Mouse (Mus musculus): ENCODE results near the gene Ccnjl.

Ccnjl gene

DNA sequence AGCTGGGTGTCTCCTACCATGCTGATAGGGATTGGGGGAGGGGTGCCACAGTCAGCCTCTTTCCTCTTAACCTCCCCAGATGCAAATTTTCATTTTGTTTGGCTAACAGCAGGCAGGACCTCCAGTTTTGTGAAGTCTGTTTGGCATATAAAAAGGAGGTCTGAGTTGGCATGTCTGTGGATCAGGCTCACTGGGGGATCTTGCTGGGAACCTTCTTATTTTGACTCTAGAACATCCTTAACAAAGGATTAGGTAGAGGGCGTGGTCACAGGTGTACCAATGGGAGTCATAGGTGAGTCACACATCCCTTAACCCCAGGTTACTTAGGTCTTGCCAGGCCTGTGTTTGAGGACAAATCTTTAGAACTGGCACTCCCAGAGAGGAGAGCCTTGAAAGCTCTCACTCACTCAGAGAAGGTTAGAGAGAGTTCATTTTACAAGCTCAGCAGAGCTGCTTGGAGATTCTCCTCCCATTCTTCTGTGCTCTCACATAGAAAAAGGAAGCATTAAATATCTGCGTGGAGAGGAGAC lies 15.9 kb upstream of the Ccnjl start:
- CTCF ChIA-PET = interaction anchor here in 2 of 4 experiments (1.0 to 2.9 kb wide), 5 partner anchors 18 to 87 kb away, joined by 3 to 15 read pairs (median 3); partner anchors contain the start of gene Pttg1 (in 1 of the 2)
- POLR2A ChIA-PET = interaction anchor here in 3 of 4 experiments (0.7 to 2.1 kb wide), 4 partner anchors 14 to 65 kb away, joined by 3 to 11 read pairs (median 4); no protein-coding TSS in a partner anchor

DNA sequence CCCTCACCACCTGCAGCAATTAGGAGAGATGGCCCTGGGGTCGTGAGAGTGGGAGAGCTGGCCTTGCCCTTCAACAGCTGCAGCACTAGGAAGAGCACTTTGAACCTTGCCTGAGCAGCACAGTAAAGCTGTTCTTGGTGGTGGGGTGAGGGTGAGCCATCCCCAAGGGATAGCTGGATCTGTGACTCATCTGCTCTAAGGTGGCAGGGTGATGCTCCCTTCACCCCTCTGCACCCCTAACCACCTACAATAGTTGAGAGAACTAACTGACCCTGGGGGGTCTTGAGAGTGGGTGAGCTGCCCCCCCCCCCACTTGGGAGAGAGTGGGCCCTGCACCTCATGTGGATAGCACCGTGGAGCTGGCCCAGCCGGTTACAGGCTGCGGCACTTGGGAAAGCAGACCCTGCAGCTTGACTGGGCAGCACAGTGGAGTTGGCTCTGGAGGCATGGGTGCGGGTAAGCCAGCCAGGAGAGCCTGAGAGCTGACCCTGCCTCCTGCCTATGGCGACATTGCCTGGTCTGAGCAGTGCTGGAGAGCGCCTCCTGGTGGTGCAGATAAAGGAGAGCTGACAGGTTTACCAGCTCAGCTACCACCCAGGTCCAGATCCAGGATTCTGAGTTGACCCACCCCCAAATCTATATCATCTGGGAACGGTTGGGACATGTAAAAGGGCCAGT lies 12.1 kb upstream of the Ccnjl start:
- CTCF ChIA-PET = interaction anchor here (0.5 to 2.6 kb wide), 117 partner anchors 8 to 1787 kb away, joined by 3 to 70 read pairs (median 4); partner anchors contain the start of genes Ccnjl (in 4 of the 4), 4933415A04Rik (in 1 of the 4), Fabp6 (in 1 of the 4) and Il12b (in 1 of the 4)
- POLR2A ChIA-PET = interaction anchor here (0.5 to 2.3 kb wide), 18 partner anchors 8 to 1261 kb away, joined by 3 to 18 read pairs (median 4); partner anchors contain the start of genes Ccnjl (in 1 of the 4) and Pttg1 (in 1 of the 4)

DNA sequence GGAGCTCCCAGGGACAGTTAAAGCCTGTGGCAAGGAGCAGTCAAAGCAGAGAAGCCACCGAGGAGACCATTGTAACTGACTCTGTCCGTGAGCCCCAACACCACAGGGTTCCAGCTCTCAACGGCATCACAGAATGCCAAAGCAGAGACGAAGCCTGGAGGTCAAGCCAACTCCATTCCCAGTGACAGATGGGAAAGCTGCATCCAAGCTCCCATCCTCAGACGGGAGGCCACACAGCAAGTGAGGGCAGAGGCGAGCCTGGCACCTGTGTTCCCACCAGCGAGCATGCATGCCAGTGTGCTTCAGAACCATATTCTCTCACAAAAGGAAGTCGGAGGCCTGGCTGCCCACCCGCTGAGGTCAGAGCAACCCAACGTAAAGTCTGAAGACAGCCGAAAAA lies 10.9 kb upstream of the Ccnjl start:
- POLR2A ChIA-PET = interaction anchor here in 1 of 4 experiments (2.3 kb wide), 1 partner anchor 21 kb away, joined by 13 read pairs; no protein-coding TSS in a partner anchor
- CTCF ChIA-PET = interaction anchor here (0.6 to 2.5 kb wide), 22 partner anchors 8 to 592 kb away, joined by 3 to 52 read pairs (median 8); partner anchors contain the start of gene Ccnjl (in 4 of the 4)

DNA sequence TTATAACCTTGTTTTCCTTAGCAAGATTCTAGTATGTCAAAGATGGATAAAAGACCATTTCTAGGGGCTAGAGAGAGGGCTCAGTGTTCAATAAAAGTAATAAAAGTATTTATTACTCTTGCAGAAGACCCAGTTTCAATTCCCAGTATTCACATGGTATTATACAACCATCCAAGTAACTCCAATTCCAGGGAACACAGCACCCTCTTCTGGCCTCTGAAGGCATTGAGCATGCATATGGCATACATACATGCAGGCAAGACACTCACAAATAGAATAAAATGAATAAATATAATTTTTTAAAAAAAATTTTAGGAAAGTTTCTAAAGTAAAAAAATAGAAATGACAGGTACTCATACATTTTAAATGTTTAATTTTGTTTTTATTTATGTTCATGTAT lies 10.5 kb upstream of the Ccnjl start:
- POLR2A ChIA-PET = interaction anchor here in 1 of 4 experiments (2.3 kb wide), 1 partner anchor 22 kb away, joined by 13 read pairs; no protein-coding TSS in a partner anchor
- CTCF ChIA-PET = interaction anchor here in 3 of 4 experiments (1.8 to 2.5 kb wide), 6 partner anchors 8 to 57 kb away, joined by 5 to 52 read pairs (median 18); partner anchors contain the start of gene Ccnjl (in 1 of the 3)

DNA sequence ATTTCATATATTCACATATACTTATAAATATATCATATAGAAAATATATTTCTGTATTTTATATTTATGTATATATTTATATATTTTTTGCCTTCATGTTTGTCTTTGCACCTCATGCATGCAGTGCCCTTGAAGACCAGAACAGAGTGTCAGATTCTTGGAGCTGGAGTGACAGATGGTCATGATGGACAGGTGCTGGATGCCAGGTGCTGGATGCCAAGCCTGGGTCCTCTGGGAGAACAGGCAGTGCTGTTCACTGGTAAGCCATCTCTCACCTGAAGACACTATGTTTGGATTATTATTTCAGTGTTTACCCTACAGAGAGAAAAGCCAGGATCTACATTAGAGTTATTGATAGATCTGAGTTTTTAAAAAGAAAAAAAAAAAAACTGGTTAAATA lies 9.8 kb upstream of the Ccnjl start:
- ChIA-PET POLR2A (no interaction called here), CTCF (interaction anchor here in 1 of 4 experiments (0.7 kb wide), 1 partner anchor 12 kb away, joined by 4 read pairs; no protein-coding TSS in a partner anchor)

DNA sequence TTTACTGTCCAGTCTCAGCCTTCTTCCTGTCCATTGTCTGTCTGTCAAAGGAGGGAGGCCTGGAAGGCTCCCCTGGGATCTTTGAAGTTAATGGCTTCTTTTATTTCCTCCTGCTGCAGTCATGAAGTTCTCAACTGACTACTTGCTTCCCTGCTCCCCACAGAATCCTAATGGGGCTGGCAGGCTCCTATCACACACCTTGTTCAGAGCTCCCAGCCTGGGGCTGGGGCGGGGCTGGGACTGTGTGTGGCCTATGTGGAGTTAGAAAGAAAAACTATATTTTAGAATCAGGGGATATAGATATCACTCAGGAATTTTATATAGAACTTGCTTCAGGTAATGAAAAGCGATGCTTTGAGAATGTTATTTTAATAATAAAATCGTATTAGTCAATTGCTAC lies 8.1 kb upstream of the Ccnjl start:
- POLR2A ChIA-PET = interaction anchor here in 1 of 4 experiments (1.1 to 1.8 kb wide), 2 partner anchors 12 to 23 kb away, joined by 3 to 5 read pairs; no protein-coding TSS in a partner anchor
- CTCF ChIA-PET = interaction anchor here in 1 of 4 experiments (1.0 kb wide), 1 partner anchor 40 kb away, joined by 5 read pairs; no protein-coding TSS in a partner anchor

DNA sequence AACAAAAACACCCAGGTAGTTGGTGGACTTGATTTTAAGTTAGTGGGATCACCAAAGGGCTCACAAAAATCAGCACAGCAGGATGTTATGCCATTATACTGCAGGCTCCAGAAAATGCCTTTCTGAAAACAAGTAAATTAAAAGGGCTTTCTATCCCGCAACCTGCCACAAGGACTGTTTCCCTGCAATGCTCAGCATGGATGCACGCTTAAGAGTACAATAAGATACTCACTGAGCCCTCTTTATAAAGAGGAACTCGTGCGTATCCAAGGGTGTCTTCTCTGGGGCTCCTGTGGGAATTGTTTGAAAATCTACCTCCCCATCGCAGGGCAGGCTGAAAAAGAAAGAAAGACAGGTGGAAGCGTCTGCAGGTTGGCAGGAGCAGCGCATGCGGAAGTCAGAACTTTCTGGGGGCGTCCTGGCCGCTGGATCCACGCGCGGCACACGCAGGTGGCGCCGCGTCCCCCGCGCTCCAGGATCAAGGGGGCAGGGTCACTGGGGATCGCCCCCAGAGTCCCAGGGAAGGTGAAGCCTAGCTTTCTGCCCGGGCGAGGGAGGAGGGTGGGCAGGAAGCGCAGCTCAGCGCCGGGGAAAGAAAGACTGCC lies 404 bp upstream of the Ccnjl start:
- ChIA-PET CTCF (interaction anchor here (0.7 to 3.5 kb wide), 8 partner anchors 9 to 58 kb away, joined by 3 to 21 read pairs (median 6); no protein-coding TSS in a partner anchor), POLR2A (interaction anchor here in 3 of 4 experiments (0.7 to 2.2 kb wide), 8 partner anchors 12 to 102 kb away, joined by 3 to 8 read pairs (median 4); partner anchors contain the start of gene Pttg1 (in 1 of the 3))

DNA sequence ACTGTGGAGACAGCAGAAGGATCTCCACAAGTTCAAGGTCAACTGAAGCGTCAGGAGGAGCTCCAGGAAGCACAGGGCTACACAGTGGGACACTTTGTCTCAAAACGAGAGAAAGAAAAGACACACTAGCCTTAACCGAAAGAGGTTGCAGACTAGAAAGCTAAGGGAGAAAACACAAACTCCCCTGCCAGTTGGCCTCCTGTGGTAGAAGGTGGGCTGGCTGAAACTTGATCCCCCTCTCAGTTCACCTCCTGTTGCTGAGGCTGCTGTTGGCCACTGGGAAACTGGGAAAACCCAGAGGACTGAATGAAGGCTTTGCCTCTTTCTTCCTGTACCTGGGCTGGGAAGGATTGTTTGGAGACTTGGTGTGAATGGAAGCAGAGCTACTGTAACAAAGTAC lies 1.5 kb downstream of the Ccnjl start:
- CTCF ChIA-PET = interaction anchor here in 3 of 4 experiments (0.6 to 3.5 kb wide), 5 partner anchors 11 to 76 kb away, joined by 3 to 21 read pairs (median 7); no protein-coding TSS in a partner anchor
- POLR2A ChIA-PET = interaction anchor here in 3 of 4 experiments (0.7 to 2.7 kb wide), 9 partner anchors 10 to 110 kb away, joined by 3 to 10 read pairs (median 4); partner anchors contain the start of gene Pttg1 (in 1 of the 3)

DNA sequence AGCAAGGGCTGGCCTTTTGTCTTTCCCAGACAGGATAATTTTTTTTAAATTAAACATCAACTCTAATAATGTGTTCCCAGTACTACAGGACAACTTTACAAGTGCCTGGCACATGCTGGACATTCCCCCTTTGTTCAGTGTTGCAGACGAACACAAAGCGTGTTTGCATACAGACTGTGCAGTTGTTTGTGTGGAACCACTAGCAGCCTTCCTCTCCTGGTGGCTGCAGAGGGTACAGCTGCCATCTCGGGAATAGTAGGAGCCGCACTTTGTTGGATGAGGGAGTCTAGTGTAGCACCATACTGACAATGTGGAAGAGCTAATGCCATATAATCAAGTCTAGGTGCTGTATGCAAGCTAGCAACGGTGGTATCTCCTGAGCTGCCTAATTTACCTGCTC lies 3.0 kb downstream of the Ccnjl start:
- CTCF ChIA-PET = interaction anchor here in 3 of 4 experiments (0.7 to 1.6 kb wide), 7 partner anchors 15 to 54 kb away, joined by 3 to 5 read pairs (median 4); no protein-coding TSS in a partner anchor

DNA sequence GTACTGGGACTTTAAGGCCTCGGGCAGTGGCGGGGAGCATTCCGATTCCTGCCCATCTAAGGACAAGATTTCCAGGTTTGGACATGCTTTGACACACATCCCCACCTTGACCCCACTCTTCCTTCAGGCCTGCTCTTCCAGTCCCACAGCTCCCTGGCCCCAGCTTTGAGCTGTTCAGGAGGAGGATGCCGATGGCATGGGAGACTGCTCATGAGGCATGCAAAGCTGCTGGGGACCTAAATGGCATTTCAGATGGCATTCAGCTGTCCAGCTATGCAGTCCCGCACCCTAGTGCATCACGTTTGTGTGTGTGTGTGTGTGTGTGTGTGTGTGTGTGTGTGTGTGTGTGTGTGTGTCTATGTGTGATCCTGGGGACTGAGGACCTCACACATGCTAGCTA lies 8.5 kb downstream of the Ccnjl start:
- POLR2A ChIA-PET = interaction anchor here in 2 of 4 experiments (0.6 to 1.2 kb wide), 3 partner anchors 9 to 112 kb away, joined by 3 to 4 read pairs (median 3); no protein-coding TSS in a partner anchor
- CTCF ChIA-PET = interaction anchor here in 2 of 4 experiments (1.1 to 1.9 kb wide), 4 partner anchors 8 to 21 kb away, joined by 3 to 6 read pairs (median 4); partner anchors contain the start of gene Ccnjl (in 1 of the 2)

More for the DNA sequence above, 3.0 kb downstream of the Ccnjl start:
- POLR2A ChIA-PET = interaction anchor here in 2 of 4 experiments (0.6 to 2.7 kb wide), 4 partner anchors 12 to 39 kb away, joined by 4 to 10 read pairs (median 4); no protein-coding TSS in a partner anchor

DNA sequence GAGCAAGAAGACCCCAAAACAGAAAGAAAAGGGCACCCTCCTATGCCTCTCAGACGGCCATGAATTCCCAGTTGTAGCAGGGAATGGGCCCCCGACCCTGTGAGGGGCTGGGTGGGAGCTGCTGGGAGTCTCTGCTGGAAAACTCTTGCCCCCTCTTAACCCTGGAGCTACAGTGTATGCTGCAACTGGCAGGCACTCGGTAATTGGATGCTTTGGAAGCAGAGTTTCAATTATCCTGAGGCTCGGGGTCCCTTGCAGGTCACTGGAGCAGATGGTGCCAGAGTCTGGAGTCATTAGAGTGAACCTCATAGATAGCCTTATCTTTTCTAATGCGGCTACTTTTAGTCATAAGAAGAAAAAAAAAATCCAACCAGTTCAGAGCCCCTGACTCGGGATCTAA lies 11.3 kb downstream of the Ccnjl start:
- ChIA-PET POLR2A (interaction anchor here in 2 of 4 experiments (0.7 to 2.3 kb wide), 4 partner anchors 10 to 984 kb away, joined by 4 to 8 read pairs (median 4); partner anchors contain the start of gene Ccnjl (in 2 of the 2)), CTCF (interaction anchor here in 2 of 4 experiments (0.6 to 1.6 kb wide), 3 partner anchors 23 to 223 kb away, joined by 3 to 4 read pairs (median 3); no protein-coding TSS in a partner anchor)

DNA sequence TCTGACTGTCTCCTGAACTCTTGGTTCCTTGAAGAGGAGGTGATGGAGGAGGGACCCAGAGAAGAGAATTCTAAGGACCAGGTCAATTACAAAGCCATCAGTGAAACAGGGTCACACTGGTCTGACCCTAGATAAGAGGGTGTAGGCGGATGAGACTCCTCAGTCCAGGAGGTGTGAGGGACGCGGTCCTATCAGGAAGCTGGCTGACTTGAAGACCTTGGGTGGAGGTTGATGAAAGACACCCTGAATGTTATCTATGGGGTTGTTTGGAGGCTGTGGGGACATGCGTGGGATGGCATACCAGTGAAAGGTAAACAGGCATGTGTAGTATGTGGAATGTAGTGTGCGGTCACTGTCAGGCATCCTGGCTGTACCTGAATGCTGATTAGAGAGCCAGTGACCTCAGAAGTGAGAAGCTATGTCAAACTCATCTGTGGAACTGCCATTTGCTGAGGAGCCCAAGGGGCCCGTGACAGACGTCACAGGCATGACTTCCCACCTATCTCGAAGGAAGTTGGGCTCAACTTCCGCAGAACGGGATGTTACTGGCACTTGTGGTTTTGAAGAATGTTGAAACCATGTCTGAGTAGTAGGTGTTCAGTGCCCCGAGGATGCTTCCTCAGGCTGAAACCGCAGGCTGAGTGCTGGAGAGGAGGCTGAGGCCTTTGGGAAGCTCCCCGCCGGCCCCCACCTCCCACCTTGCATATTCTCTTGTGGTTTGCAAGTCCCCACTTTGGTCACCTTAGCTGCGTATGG lies 15.3 kb downstream of the Ccnjl start:
- POLR2A ChIA-PET = interaction anchor here in 1 of 4 experiments (2.0 kb wide), 1 partner anchor 15 kb away, joined by 5 read pairs; the partner anchor contains the start of gene Ccnjl

DNA sequence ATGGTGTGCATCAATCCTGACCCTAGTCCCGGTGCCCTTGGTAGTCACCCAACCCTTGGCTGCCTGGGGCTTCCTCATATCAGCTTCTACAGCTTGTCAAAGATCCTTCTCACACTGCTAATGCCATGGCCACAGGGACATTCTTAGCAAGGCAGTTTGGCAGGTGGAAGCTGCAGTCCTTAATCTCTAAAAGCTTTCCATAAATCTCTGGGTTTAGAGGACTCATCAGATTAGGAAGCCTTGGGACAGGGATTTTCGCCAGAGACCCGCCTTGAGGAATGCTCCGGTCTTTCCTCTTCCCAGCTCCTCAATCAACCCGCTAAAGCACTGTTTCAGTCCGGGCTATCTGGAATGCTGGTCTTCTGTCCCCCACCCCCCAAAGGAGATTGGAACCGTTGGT lies 16.2 kb downstream of the Ccnjl start:
- ChIA-PET CTCF (interaction anchor here in 2 of 4 experiments (1.0 to 3.0 kb wide), 2 partner anchors 28 kb away, joined by 4 to 13 read pairs; no protein-coding TSS in a partner anchor), POLR2A (no interaction called here)

More for the DNA sequence above, 15.3 kb downstream of the Ccnjl start:
- CTCF ChIA-PET = interaction anchor here in 2 of 4 experiments (1.0 to 3.0 kb wide), 2 partner anchors 27 kb away, joined by 4 to 13 read pairs; no protein-coding TSS in a partner anchor

DNA sequence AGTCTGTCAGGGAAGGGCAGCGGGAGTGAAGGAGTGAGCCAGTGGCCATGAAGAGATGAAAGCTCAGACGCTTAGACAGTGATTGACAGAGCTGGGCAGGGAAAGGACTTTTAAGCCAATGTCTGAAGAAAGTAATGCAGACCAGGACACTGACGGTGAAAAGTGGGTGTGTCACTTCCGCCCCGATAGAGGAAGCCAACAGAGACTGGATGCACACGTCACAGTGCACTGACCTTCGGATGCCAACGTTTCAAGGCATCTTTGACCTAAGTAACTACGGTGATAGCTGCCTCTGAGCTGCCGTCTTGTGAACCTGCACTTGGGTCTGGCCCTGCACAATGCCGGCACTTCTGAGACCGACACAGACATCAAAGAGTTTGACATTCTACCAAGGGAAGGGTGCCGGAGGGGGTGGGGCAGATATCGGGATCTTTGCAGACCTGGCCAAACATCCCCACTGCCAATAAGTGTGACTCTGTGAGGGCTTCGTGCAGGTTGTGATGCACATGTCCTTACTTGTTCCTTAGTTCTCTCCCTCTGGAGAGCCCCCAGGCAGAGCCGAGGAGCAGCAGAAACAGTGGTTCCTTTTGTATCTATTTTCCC lies 17.4 kb downstream of the Ccnjl start:
- ChIA-PET CTCF (interaction anchor here (0.5 to 1.4 kb wide), 7 partner anchors 14 to 357 kb away, joined by 3 to 5 read pairs (median 4); no protein-coding TSS in a partner anchor), POLR2A (interaction anchor here in 2 of 4 experiments (0.6 to 1.2 kb wide), 4 partner anchors 9 to 160 kb away, joined by 3 to 7 read pairs (median 3); partner anchors contain the start of gene Pttg1 (in 1 of the 2))

DNA sequence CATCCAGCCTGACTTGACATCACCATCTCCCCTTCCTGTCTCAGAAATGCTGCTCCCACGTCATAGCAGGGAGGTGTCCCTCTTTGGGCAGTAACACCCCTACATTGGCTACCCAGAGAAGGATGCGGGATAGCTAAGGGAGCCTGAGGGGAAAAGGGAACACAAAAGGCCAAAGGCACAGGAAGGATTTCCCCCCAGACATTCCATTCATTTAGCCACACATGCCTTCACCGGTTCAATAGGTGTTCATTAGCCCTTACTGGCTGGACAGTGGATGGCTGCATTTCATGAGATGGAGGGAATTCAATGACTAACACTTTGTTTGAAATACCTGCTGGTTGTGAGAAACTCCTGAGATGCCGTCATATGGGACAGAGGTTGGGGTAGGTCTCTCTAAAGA lies 18.1 kb downstream of the Ccnjl start:
- POLR2A ChIA-PET = interaction anchor here in 2 of 4 experiments (1.0 to 1.3 kb wide), 3 partner anchors 10 to 121 kb away, joined by 3 to 7 read pairs (median 5); partner anchors contain the start of gene Pttg1 (in 1 of the 2)

DNA sequence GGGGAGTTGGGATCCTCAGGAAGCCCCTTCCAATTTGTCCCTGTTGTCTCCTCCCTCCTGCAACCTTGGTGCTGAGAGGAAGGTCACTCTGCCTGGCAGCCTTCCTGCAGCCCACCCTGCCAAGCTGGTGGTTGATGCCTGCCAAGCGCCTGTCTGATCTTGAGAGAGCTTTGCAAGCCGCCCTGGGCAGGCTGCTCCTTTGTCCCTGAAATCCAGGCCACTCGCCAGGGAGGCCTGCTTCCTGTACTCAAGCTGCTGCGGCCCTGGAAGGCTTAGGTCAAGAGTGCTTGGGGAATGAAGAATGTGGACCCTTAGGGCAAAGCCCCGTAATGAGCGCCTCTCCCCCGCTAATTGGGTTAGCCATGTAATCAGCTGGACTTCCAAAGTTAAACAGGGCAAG lies 19.6 kb downstream of the Ccnjl start:
- ChIA-PET CTCF (interaction anchor here in 3 of 4 experiments (0.8 to 2.2 kb wide), 3 partner anchors 31 kb away, joined by 3 to 5 read pairs (median 4); no protein-coding TSS in a partner anchor), POLR2A (interaction anchor here in 3 of 4 experiments (0.5 to 1.6 kb wide), 6 partner anchors 8 to 202 kb away, joined by 3 to 5 read pairs (median 4); no protein-coding TSS in a partner anchor)

More for the DNA sequence above, 18.1 kb downstream of the Ccnjl start:
- CTCF ChIA-PET = interaction anchor here in 3 of 4 experiments (0.6 to 2.2 kb wide), 5 partner anchors 13 to 54 kb away, joined by 3 to 5 read pairs (median 5); no protein-coding TSS in a partner anchor
